Mouse (Mus musculus): Measurements from ENCODE around the gene Myb.

DNA sequence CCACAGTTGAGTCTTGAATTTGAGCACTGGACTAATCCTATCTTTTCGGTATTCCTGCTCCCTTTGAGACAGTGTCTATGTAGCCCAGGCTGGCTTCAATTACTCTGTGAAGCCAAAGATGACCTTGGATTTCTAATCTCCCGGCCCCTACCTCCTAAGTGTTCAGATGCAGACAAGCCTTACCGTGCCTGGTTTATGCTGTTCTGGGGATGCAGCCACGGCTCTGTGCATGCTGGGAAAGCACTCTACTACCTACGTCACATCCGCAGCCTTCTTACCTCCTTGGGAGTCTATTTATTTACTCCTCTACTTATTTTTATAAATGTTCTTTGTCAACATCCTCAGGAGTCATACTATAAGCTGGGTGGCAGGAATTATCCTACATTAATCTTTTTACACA is 7.1 kb upstream of the Myb start:
- TF ChIP-seq CTCF (IDR thresholded peaks at IDR 0.05; ENCODE audit: low read depth) (no peak), EP300 (IDR thresholded peaks at IDR 0.05; ENCODE audit: low read depth) (no peak)
